Mouse (Mus musculus): ENCODE measurements around the gene Pxdc1. TPM values are rescaled to one million over a fixed set of nuclear protein-coding genes. Genes with fewer than 3 reads are reported as not detected.

The Pxdc1 gene
- 159 to 173 TPM (median 167 TPM) in 4 replicates for total RNA-seq (2023; ENCODE audit: inconsistent age)

GRCm38 (mm10) chr13:34653391-34653790 lies at the start of gene Pxdc1:
Gene Pxdc1, minus strand, starts transcription at chr13:34653486.

Other genes starting within 250 kb of the Pxdc1 start
- not detected in 4 replicates for gene Fam50b, start 81.4 kb upstream of the Pxdc1 start, total RNA-seq (2023; ENCODE audit: inconsistent age)
- 170 to 188 TPM (median 177 TPM) in 4 replicates for gene Prpf4b, start 221.8 kb upstream of the Pxdc1 start, total RNA-seq (2023; ENCODE audit: inconsistent age)

Measured in B cell, adult (primary cell).